12 mouse cellular contexts compared by ENCODE assay signal in genomic region chr3:101191298-101191986, GRCm38 (mm10).
DNase-seq lines count a peak whose midpoint lies in the region; ATAC-seq and TF ChIP-seq lines count a peak whose summit lies in the region.
"Had no signal": no experiment of that assay in that cellular context is flagged by ENCODE, and none has a peak within 500 bp of the region (broad histone marks: within the 10 kb centered on the region; RNA-seq: fewer than 3 reads in every experiment).

No protein-coding gene starts in this region.

- no peak overlapping the region for H3K4me3 ChIP-seq in hindbrain, embryonic 13.5 days
- no peak overlapping the region for H3K4me3 ChIP-seq in hindbrain, embryonic 12.5 days
- no peak overlapping the region for H3K4me3 ChIP-seq in forebrain, embryonic 15.5 days
- no peak overlapping the region for H3K4me3 ChIP-seq in midbrain, postnatal 0 days (ENCODE audit: low read depth, low read length)
- no peak overlapping the region for H3K4me3 ChIP-seq in intestine, embryonic 15.5 days (replicated peaks)
- H3K4me3 ChIP-seq: limb, embryonic 13.5 days had no signal

- TF ChIP-seq CTCF in midbrain, postnatal 0 days (IDR thresholded peaks at IDR 0.05): no peak

- DNase-seq in layer of hippocampus, adult 9-10 months (ENCODE audit: low spot score): peak; percentile 13
- peak; percentile 69 for DNase-seq in midbrain, postnatal 0 days (ENCODE audit: low spot score)
- DNase-seq in urinary bladder, postnatal 4 days (ENCODE audit: low spot score in 2 of 2): no peak
- DNase-seq: cerebellum, adult 11-12 months; lung, adult 2 months had no signal

- H3K27me3 ChIP-seq in hindbrain, embryonic 13.5 days: no peaks in the 10 kb centered on the region
- H3K27me3 ChIP-seq in hindbrain, embryonic 12.5 days: no peaks in the 10 kb centered on the region
- H3K27me3 ChIP-seq in forebrain, embryonic 15.5 days: no peaks in the 10 kb centered on the region
- no peaks in the 10 kb centered on the region for H3K27me3 ChIP-seq in midbrain, postnatal 0 days (ENCODE audit: insufficient read depth, low read length)
- no peaks in the 10 kb centered on the region for H3K27me3 ChIP-seq in intestine, embryonic 15.5 days (replicated peaks)
- H3K27me3 ChIP-seq: limb, embryonic 13.5 days had no signal

- H3K4me1 ChIP-seq in hindbrain, embryonic 13.5 days (replicated peaks): peaks cover 20% of the 10 kb centered on the region
- H3K4me1 ChIP-seq in hindbrain, embryonic 12.5 days: peaks cover 10% of the 10 kb centered on the region
- peaks cover 15% of the 10 kb centered on the region for H3K4me1 ChIP-seq in forebrain, embryonic 15.5 days
- H3K4me1 ChIP-seq in midbrain, postnatal 0 days (ENCODE audit: insufficient read depth, low read length): 0 out of 2 replicates have a peak, but pooled peaks cover 3% of the 10 kb centered on the region
- H3K4me1 ChIP-seq in intestine, embryonic 15.5 days (replicated peaks): no peaks in the 10 kb centered on the region
- H3K4me1 ChIP-seq: limb, embryonic 13.5 days had no signal

- peak overlapping the region; percentile 23; the same call in 1 of the 2 replicates for H3K27ac ChIP-seq in hindbrain, embryonic 13.5 days
- no peak overlapping the region for H3K27ac ChIP-seq in hindbrain, embryonic 12.5 days
- H3K27ac ChIP-seq in forebrain, embryonic 15.5 days (replicated peaks): no peak overlapping the region
- H3K27ac ChIP-seq in midbrain, postnatal 0 days (ENCODE audit: low read depth, low read length): peak overlapping the region; percentile 12; the same call in 1 of the 2 replicates
- no peak overlapping the region for H3K27ac ChIP-seq in intestine, embryonic 15.5 days
- H3K27ac ChIP-seq: limb, embryonic 13.5 days; macrophage had no signal

- no peaks in the 10 kb centered on the region for H3K36me3 ChIP-seq in hindbrain, embryonic 13.5 days
- H3K36me3 ChIP-seq in hindbrain, embryonic 12.5 days: no peaks in the 10 kb centered on the region
- H3K36me3 ChIP-seq in forebrain, embryonic 15.5 days: no peaks in the 10 kb centered on the region
- no peaks in the 10 kb centered on the region for H3K36me3 ChIP-seq in midbrain, postnatal 0 days (ENCODE audit: insufficient read depth, low read length)
- H3K36me3 ChIP-seq in intestine, embryonic 15.5 days: no peaks in the 10 kb centered on the region
- H3K36me3 ChIP-seq: G1E; limb, embryonic 13.5 days had no signal

- peak; percentile 52 for ATAC-seq in hindbrain, embryonic 13.5 days (ENCODE audit: low FRiP score)
- no peak for ATAC-seq in hindbrain, embryonic 12.5 days (ENCODE audit: low FRiP score)
- peak; percentile 61 for ATAC-seq in forebrain, embryonic 15.5 days (replicated peaks)
- ATAC-seq in midbrain, postnatal 0 days (ENCODE audit: low FRiP score): peak; percentile 78; the same call in 1 of the 2 replicates
- ATAC-seq in intestine, embryonic 15.5 days: no peak

- 66% methylated on average over 7 of the region's 7 CpGs for WGBS in hindbrain, embryonic 13.5 days
- WGBS in hindbrain, embryonic 12.5 days: 78% methylated on average over 7 of the region's 7 CpGs
- 35% methylated on average over 7 of the region's 7 CpGs for WGBS in forebrain, embryonic 15.5 days
- WGBS in midbrain, postnatal 0 days: 36% methylated on average over 7 of the region's 7 CpGs
- 83% methylated on average over 7 of the region's 7 CpGs for WGBS in intestine, embryonic 15.5 days

- H3K9ac ChIP-seq in hindbrain, embryonic 13.5 days: no peak overlapping the region
- no peak overlapping the region for H3K9ac ChIP-seq in hindbrain, embryonic 12.5 days
- H3K9ac ChIP-seq in forebrain, embryonic 15.5 days (replicated peaks): no peak overlapping the region
- H3K9ac ChIP-seq in midbrain, postnatal 0 days (replicated peaks; ENCODE audit: low read length, poor library complexity, severe bottlenecking): no peak overlapping the region
- H3K9ac ChIP-seq in intestine, embryonic 15.5 days: no peak overlapping the region
- H3K9ac ChIP-seq: limb, embryonic 13.5 days had no signal

- H3K9me3 ChIP-seq in hindbrain, embryonic 13.5 days: no peaks in the 10 kb centered on the region
- H3K9me3 ChIP-seq in hindbrain, embryonic 12.5 days (replicated peaks): no peaks in the 10 kb centered on the region
- H3K9me3 ChIP-seq in forebrain, embryonic 15.5 days: no peaks in the 10 kb centered on the region
- no peaks in the 10 kb centered on the region for H3K9me3 ChIP-seq in midbrain, postnatal 0 days (ENCODE audit: low read length)
- H3K9me3 ChIP-seq in intestine, embryonic 15.5 days: no peaks in the 10 kb centered on the region
- H3K9me3 ChIP-seq: G1E; limb, embryonic 13.5 days had no signal

- no peak overlapping the region for H3K4me2 ChIP-seq in hindbrain, embryonic 13.5 days
- H3K4me2 ChIP-seq in hindbrain, embryonic 12.5 days (replicated peaks): no peak overlapping the region
- no peak overlapping the region for H3K4me2 ChIP-seq in forebrain, embryonic 15.5 days (replicated peaks)
- H3K4me2 ChIP-seq in midbrain, postnatal 0 days (ENCODE audit: low read depth, low read length, poor library complexity, severe bottlenecking): no peak overlapping the region
- no peak overlapping the region for H3K4me2 ChIP-seq in intestine, embryonic 15.5 days (replicated peaks)
- H3K4me2 ChIP-seq: limb, embryonic 13.5 days had no signal

Comparison
In these comparisons a context has a peak if more than half of its experiments do, and no peak if none do; other contexts are left out.
1. ATAC-seq: peak in hindbrain, embryonic 13.5 days (single experiment), forebrain, embryonic 15.5 days (single experiment) and midbrain, postnatal 0 days (single experiment); none in hindbrain, embryonic 12.5 days (single experiment) and intestine, embryonic 15.5 days (single experiment).
2. H3K27ac ChIP-seq: peak in hindbrain, embryonic 13.5 days (single experiment) and midbrain, postnatal 0 days (single experiment); none in hindbrain, embryonic 12.5 days (single experiment), forebrain, embryonic 15.5 days (single experiment) and intestine, embryonic 15.5 days (single experiment).
3. DNase-seq: peak in layer of hippocampus, adult 9-10 months (single experiment) and midbrain, postnatal 0 days (single experiment); none in urinary bladder, postnatal 4 days (0 of 2).